Mouse (Mus musculus) spleen, postnatal 14 days (tissue): ENCODE data around the gene Xrcc2.
"Not testable (repeated sequence)": the region's sequence is repeated elsewhere in the genome, so short reads cannot be mapped to it uniquely, and the experiment has no call there.

ENCODE experiments used
- DNase-seq, 2 experiments: peaks; one replicate each; pipeline ENCODE4 v3.0.0; 2021 to 2022; ENCODE audit warnings: low spot score in 2 of 2

Gene Xrcc2

DNA sequence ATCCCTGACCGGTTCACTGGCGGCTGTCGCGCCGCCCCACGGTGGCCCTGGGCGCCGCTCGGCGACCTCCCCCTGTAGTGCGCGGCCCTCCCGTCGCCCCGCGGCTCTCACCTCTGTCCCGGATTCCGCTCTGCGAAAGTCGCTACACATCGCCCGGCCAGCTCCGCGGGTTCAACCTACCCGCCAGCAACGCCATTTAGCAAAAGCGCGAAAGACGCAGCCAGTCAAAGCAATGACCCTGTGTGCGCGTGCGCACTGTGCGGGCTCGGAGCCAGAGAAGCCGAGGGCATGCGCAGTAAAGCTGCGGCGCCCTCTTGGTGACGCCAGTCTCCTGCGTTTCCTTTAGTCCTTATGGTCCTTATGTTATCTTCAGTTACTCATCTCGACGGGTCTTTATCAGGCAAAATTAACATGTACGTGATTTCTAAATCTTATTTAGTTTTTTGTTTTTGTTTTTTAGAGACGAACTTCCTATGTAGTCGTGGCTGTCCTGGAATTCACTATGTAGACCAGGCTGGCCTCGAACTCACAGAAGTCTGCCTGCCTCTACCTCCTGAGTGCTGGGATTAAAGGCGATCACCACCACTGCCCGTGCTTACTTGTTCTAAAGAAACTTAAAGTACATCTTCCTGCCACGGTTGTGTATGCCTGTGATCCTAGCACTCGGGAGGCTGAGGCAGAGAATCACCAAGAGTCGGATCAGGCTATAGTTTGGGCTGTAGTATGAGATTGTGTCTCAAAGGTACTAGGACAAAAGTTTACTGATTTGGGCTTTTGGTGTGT is at the start of gene Xrcc2:
TSS of gene Xrcc2 (minus strand) at position 259 of the 783 bp plus-strand sequence.
- DNase-seq, result peak; percentile 87 to 89

DNA sequence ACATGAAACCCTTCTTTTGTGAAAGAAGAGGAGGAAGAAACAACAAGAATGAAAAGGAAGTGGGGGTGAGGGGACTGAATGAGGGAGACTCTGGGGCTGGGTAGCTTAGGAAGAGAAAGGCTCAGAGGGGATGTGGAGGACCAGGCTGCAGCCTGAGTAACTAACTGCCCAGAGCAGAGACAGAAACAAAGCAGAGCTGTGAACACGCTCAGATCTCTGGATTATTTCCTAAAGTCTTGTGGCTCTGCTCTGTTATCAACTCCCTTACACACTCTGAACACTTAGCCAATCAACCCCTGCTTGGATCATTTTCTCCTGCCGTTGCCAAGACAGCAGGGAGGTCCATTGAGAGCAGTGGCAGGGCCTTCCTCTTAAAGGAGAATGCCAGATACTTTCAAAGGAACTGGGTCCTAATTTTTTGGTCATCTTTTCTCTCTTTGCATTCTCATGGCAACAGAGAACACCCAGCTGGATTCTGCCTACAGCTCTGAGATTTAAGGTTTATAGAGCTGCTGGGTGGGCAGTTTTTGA is 48.7 kb upstream of the Xrcc2 start:
- DNase-seq, result no peak

DNA sequence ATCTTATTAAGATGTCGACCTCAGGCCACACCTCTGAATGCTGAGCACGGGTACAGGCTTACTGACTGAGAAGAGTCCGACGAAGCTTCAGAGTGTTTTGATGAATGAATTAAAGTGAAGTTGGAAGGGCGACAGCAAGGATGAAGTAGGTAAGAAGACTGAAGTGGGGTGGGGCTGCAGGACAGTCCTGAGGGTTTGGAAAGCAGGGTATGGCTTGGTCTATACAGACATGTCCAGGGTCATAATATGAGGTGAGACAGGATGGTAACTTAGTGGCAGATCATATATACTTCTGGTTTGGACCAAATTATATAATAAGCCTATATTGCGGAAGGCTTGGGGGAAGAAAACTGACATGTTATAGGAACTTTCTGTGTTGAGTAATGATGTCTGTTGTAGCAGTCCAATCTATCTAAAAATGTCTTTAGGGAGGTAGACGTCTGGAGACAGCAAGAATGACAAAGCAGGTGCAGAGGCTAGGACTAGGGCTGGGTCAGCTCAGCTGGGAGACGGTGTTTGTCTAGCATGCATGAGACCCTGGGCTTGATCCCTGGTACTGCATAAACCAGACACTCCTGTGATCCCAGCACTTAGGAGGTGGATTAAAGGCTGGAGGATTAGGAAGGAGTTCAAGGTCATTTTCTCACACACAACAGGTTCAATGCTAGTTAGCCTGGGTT is 48.1 kb upstream of the Xrcc2 start:
- DNase-seq, result no peak

DNA sequence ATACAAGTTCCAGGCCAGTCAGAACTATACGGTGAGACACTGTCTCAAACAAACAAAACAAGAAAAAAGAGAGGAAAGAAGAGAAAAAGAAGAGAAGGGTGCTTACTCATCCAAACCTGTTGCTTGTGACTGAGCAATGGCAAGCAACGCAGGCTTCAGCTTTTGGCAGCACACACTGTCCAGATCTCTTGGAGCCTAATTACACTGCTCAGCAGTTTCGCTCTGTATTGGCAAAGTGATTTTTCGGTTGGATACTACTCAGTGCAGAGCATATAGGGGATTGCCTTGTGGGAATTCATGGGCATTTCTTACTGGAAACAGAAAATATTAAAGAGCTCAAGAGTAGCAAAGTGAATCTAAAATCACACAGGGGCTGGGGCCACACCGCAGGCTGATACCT is 47.2 kb upstream of the Xrcc2 start:
- no peak for DNase-seq

DNA sequence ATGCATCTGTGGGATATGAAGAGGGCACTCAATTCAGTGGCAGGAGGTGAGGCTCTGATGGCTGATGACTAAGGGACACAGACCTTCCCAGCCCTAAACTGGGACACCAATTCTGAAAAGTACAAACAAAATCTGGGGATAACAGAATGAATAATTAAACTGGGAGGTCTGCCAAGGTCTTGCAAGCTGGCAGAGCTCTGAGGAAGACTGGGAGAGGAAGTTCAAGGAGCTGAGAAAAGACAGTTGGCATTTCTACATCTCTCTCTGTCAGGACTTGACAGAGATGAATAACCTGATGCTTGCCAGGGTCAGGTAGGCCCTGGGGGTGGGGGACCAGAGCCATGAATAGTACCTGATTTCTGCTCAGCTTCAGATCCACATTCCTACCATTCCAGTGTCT is 45.9 kb upstream of the Xrcc2 start:
- DNase-seq, result no peak

DNA sequence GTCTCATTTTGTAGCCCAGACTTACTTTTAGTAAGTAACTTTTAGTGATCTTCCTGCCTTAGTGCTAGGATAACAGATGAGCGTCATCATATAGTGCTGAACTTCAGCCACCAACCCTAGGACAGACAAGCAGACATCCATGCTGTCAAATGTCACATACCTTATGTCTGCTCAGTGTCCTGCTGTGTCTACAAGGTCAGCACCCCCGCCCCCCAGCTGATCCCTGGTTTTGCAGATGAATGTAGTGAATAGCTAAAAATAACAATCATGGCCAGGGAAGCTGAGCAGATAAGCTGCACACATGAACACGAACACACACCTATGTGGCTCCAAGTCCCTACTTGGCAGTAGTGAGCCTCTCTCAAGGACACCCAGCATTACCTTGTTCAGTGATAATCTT is 43.0 kb upstream of the Xrcc2 start:
- no peak for DNase-seq

DNA sequence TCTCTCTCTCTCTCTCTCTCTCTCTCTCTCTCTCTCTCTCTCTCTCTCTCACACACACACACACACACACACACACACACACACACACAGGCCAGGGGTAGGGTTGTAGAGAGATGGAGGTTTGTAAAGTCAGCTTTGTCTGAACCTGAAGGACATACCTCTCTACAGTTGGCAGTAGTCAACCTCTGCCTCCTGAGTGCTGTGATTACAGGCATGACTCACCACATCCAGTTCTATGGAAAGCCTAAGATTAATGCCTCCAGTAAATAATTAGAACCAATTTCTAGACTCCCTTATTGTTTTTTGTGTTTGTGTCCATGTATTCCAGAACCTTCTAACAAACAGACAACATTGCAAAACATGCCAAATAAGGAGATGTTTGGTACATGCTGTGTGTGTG is 42.3 kb upstream of the Xrcc2 start:
- DNase-seq, result no peak

DNA sequence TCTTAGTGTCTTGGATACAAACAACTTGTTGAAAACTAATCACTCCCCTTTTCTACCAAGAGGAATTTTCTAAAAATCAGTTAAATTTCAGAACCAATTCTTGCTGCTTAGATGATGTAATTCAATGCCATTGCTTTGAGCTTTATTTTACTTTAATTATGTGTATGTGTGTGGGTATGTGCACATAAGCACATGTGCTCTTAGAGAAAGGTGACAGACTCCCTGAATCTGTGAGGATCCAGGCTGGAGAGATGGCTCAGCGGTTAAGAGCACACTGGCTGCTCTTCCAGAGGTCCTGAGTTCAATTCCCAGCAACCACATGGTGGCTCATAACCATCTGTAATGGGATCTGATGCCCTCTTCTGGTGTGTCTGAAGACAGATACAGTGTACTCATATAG is 33.3 kb upstream of the Xrcc2 start:
- DNase-seq, result not testable (repeated sequence)

DNA sequence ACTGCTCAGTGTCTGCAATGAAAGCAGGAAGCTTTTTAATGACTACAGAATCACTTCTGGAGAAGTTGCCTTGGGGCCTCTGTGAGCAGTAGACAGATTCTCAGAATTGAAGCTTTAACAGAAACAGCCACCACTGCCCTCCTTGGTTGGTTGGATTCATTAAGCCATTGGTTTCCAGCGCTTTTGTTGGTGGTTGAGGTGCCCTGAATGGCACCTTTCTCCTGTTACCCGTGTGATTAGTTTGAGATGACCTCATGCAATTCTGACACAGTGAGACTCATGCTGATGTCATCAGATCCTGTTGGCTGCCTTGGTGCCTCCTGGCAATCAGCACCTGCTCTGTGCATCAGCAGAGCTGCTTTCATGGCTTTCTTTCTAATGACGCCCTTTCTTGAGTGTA is 32.8 kb upstream of the Xrcc2 start:
- DNase-seq, result no peak

DNA sequence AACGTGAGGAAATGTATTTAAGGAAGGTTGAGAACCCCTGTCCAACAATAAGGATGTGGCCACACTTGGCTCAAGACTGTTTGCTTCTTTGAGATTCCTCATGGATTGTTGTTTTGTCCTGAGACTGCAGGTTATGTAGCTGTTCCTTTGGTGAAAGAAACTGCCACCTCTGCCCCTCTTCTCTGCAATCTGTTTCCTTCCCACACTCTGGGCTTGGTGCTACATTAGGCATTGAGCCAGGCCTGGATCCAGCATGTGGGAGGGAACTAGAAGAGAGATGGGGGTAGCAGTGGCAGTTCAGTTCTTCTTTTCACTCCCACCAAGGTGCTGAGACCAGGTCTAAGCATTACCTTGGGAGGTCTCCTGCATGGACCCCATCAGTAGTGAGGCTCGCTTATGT is 30.2 kb upstream of the Xrcc2 start:
- no peak for DNase-seq

DNA sequence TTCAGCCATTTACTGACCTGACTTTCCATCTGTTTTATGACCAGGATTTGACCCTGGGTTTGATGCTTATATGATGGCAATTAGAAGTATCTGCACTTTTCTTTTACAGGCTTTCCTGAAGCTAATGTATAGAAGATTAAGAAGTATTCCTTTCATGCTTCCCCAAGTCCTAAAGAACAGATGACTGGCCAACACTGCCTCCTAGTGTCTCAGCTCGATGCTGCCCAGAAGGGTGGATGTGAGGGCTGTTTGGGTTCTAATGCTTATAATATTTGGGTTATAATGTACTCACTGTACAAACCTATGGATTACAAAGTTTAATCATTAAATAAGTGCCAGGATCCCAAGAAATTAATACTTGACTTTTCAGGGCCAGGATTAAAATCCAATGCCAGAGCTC is 28.7 kb upstream of the Xrcc2 start:
- peak in 1 of 2 experiments; percentile 21 for DNase-seq

DNA sequence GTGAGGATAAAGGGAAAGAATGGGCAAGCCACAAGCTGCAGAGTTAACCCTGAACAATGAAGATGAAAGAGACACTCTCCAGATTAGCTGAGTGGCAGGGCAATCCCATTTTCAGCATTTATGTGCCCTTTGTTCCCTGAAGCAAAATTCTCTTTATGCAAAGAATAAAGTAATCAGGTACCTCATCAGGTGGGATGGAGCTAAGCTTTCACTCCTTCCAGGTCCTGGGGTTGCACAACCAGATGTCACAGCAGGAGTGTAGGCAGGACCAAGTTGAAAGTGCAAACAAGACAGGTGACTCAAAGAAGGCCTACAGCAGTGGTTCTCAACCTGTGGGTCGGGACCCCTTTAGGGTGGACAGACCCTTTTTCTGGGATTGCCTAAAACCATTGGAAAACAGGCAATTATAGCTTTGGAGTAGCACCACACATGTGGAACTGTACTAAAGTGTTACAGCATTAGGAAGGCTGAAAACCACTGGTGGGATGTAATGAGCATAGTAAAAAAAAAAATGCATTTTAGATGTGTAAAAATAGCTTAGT is 18.6 kb upstream of the Xrcc2 start:
- DNase-seq, result no peak

DNA sequence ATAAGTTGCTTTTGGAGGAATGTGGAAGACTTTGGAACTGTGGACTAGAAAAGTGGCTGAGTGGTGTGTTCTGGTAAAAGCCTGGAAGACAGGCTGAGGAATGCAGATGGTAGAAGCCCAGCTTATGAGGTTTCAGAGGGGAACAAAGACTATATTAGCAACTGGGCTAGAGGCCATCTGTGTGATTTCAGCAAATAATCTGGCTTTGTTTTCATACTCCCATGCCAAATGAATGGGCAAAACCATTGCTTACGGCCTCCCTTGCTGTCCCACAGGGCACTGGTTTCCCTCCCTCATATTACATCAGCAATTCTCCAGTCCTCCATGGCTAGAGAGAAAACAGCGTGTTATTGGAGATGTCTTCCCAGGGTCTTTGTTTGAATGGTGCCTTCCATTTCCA is 17.4 kb upstream of the Xrcc2 start:
- DNase-seq, result no peak

DNA sequence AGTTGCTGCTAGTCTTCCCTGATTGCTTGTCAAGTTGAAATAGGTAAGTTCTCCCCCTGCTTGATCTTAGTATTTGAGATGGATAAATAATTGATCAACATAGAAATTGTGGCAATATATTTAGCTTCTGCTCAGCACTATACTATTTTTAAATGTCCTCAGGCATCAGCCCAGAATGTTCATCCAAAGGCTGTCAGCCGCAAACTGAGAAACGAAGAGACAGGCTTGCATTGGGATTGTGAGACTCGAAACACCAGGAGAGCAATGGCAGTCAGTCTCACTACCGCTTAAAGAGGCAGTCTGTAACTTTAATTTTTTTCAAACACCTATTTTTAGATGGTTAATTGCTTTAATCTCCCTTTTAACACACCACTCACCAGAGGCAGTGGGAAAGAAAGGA is 13.8 kb upstream of the Xrcc2 start:
- DNase-seq, result no peak

DNA sequence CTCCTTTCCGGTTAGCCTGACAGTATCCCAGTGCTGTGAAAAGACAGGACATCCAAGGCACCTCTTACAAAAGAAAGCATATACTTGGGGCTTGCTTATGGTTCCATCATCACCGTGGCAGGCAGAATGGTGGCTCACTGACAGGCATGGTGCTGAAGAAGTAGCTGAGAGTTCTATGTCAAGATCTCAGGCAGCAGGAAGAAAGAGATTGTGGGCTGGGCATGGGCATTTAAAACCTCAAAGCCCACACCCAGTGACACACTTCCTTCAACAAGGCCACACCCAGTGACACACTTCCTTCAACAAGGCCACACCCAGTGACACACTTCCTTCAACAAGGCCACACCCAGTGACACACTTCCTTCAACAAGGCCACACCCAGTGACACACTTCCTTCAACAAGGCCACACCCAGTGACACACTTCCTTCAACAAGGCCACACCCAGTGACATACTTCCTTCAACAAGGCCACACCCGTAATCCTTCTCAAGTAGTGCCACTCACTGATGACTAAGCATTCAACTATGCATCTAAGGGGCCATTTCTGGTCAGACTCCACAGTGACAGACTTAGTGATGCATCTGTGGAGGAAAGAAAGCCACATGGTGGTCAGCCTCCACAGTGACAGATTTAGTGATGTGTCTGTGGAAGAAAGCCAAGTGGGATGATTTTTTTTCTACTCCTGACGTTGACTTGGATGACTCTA is 7.5 kb upstream of the Xrcc2 start:
- DNase-seq, result not testable (repeated sequence)

DNA sequence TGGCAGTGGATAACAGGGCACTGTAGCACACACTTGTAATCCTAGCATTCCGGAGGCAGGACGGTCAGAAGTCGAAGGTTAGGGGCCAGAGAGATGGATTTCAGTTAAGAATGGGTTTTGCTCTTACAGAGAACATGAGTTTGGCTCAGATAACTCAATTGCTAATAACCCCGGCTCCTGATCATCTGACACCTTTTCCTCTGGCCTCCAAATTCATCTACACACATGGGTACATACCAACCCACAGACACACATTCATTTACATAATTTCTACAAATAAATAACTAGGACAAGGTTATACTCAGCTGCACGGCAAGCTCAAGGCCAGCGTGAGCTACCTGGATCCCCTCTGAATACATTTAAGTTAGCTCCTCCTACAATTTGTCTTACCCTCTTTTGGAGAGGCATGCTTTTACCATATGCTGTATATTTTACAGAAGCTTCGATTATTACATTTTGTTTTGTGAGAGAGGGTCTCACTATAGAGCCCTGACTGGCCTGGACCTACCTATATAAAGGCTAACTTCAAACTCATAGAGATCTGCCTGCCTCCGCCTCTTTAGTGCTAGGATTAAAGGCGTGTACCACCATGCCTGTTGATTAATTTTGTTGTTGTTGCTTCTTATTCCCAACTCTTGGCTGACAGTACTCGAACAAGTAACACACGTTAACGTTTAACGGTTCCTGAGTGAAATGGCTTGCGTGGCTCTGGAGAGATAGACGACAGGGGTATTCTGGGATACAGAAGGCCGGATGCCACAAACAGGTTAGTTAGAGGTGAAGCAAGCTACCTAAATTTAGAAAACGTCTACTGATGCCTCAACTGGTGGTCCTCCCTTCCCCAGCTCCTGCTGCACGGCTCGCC is 691 bp downstream of the Xrcc2 start:
- no peak for DNase-seq

DNA sequence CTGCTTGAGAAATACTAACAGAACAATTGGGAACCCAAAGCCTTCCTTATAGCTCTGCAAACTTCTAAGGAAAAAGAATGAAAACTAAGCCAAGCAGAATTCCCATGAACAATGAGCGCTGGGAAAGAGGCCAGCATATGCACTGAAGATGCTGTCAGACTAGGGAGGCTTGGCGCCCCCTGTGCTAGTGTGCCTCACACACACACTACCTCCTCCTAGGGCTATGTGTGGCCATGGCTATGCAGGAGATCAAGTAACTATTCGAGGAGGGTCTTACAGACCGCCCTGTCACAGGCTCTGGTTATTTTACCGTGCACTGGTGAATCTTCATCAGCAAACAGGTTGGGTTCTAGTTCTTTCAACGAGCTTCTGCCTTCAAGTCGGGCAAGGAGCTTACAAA is 7.7 kb downstream of the Xrcc2 start:
- DNase-seq, result no peak

DNA sequence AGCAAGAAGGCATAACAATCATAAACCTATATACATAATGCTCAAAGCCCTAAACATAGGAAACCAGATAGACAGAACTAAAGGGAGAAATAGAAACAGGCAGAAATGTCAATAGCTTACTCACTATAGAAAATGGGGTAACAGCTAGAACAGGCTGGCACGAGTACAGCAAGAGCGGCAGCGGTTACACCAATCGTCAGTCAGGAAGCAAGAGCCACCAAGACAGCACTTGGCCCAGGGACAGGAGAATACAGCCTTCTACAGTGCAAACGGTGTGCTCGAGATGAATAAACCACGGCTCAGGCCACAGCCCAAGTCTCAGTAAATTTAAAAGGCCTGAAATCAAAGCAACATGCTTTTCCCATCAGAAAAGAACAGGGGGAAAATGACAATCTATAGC is 9.4 kb downstream of the Xrcc2 start:
- no peak for DNase-seq

DNA sequence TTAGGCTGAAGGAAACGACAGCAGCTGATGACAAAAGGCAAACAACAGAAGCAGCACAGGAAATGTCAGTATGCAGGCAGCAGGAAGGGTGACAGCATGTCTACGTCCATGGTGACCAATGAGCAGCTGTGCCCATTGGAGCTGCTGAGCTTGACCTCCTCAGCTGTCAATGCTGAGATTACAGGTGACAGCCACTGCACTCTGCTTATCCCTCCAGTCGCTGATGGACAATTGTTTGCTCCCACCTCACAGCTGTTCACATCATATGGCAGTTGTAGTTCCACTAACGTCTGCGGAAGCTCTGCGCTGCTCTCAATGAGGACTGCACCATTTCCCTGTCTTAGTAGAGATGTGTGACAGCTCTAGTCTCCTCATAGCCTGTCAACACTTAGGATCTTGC is 9.8 kb downstream of the Xrcc2 start:
- DNase-seq, result no peak

DNA sequence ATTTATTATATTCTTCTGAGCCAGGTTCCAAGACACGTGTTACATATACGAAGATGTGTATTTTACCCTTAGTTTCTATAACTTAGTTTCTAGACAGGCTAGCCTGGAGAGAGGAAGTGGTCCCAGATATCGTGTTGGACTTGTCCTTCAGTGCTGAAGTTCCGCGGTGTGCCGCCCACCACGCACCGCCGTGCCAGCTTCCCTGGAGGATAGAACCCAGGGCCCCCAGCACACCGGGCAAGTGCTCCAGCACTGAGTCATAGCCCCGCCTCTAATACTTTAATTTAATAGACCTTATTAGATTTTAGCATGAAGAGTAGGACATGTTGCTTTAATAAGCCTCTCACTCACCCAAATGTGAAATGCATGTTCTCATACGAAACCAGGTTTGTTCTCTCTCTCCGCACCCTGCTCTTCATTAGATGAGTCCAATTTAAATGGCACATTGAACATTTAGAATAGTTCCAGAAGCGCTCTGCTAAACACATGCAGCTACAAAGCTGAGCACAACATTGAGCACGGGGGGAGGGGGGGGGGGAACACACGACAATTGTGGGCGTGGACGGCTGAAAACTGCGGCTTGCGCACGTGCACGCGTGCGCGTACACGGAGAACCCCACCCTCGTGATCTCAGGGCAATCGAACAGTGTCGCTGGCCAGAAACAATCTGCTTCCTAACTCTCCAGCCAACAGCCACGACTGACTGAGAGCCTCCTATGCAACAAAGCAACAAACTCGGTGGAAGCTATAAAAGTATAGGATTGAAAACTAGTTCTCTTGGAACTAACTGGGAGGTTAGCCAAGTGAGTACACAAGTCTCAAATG is 33.7 kb downstream of the Xrcc2 start:
- DNase-seq, result no peak

DNA sequence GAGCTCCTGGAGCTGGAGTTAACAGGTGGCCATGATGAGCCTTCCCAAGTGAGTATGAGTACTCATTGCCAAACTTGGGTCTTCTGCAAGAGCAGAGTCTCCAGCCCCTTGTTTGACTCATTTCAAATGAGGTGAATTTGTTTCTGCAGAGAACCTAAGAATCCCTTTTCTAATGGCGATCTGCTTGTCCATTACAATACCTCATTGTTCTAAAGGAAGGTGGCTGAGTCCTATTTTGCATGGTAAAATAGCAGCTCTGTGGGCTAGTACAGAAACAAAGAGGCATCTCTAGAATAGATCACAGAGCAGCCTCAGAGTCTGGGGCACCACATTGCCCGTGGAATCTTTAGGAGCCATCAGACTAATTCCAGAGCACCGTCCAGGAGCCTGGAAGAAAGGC is 34.6 kb downstream of the Xrcc2 start:
- no peak for DNase-seq
